Mouse (Mus musculus): ENCODE data around the gene Sash3. TPM values are rescaled to one million over a fixed set of nuclear protein-coding genes. Genes with fewer than 3 reads are reported as not detected.
"Not testable (repeated sequence)": the region's sequence is repeated elsewhere in the genome, so short reads cannot be mapped to it uniquely, and the experiment has no call there.

The Sash3 gene
- total RNA-seq, 2 experiments from 2014 or later = 1.2 to 1.5 TPM

- intact Hi-C loops (cut with DNase I) = no loop called here
- DNase-seq (ENCODE audit: low spot score in 2 of 2) = no peak
Measured at GRCm38 (mm10) chrX:48197856-48198255, 51.6 kb downstream of the Sash3 start.

DNA sequence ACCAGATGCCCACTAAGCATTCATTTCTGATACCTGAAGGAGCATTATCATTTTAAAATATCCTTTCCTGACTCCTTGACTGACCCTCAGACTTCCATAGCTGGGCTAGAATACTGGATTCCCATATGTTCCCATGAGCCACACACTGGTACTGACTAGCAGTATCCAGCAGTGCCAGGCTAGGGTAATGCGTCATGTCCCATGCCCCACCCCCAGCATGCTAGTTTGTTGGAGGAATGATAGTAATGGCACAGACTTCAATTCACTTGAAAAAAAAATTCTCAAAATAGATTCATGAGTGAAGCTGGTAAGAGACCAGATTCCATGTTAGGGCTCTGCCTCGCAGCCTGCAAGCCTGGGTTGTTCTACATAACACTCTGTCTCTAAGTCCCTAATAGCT is 52.8 kb downstream of the Sash3 start:
- intact Hi-C loops (cut with DNase I) = no loop called here
- DNase-seq (ENCODE audit: low spot score in 2 of 2) = no peak

DNA sequence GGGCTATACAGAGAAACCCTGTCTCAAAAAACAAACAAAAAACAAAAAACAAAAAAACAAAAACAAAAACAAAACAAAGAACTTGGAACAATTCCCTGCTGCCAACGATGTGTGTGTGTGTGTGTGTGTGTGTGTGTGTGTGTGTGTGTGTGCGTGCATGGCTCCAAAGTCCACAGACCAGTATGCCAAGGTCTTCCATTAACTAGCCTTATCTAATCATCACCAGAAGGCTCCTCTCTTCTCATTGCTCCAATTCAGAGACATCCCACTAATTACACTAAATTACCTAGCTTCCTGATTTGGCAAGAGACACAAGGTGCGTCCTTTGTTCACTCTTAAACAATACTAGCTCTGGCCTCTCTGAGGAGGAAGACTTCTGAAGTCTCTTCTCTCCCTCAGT is 54.5 kb downstream of the Sash3 start:
- DNase-seq (ENCODE audit: low spot score in 2 of 2) = no peak
- intact Hi-C loops (cut with DNase I) = no loop called here

DNA sequence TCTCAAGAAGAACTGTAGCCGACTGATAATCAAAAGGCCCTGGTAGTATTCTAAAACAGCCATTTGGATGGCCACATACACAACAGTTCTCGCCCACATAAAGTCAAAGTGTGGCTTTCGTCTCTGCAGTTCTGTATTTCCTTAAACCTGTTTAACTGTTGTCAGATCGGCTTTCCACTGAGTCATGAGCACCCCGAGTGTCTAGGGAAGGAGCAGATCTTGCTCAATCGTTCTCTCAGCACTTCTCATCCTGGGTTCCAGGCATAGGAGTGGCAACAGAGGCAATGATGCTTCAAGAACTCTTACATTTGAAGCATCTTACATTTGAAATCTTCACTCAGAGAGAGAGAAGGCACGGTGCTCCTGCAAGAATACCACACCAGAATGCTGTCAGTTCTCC is 55.7 kb downstream of the Sash3 start:
- no peak for DNase-seq (ENCODE audit: low spot score in 2 of 2)
- intact Hi-C loops (cut with DNase I) = no loop called here

DNA sequence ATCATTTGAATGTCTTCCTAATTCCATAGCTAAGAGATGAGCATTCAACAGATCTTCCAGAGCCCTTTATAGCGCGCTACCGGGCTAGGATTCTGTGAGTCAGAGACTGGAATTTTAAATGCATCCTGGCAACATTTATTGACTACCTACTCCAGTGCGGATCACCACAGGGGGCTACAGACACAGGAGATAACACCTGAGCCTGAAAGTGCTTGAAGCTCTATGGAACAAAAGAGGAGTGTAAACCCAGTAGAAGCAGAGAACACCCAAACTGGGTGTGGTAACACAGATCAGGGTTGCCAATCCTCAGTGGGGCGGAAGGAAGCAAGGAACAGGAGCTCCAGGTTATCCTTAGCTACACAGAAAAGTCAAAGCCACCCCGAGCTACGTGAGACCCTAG is 56.2 kb downstream of the Sash3 start:
- DNase-seq (ENCODE audit: low spot score in 2 of 2) = no peak
- intact Hi-C loops (cut with DNase I) = no loop called here

DNA sequence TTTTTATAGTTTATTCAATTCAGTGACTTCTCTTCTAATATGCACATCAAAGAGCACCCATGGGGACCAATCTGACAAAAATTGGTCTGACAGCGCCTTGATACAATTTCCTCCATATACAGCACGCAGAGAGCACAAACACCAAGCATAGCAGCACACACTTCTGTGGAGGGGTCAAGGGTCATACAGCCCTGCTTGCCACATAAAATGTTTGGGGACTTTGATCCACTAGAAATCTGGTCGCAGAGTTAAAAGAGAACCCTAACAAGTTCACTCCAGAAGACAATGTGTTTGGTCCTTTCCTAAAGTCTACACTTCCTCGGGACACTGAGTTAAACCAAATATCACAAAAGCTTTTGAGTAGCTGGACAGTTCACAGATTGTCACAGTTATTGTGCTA is 56.8 kb downstream of the Sash3 start:
- no peak for DNase-seq (ENCODE audit: low spot score in 2 of 2)
- intact Hi-C loops (cut with DNase I) = no loop called here

DNA sequence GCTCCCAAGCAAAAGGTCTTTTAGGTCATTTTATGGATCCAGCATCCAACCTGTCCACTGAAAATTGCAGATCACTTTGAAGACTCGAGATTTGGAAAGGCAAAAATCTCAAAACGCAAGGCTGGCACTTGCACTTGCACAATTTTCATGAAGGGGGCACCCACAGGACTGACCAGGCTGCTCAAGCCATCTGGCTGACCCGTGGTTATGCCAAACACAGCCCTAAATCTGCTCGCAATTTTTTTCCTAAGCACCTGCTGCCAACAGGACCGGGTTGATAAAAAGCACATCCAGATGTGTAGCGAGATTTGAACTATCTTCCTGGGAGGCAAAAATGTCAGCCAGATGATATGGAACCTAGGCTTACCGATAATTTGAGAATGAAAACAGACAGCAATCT is 57.5 kb downstream of the Sash3 start:
- intact Hi-C loops (cut with DNase I) = no loop called here
- no peak for DNase-seq (ENCODE audit: low spot score in 2 of 2)

- intact Hi-C loops (cut with DNase I) = no loop called here
- DNase-seq (ENCODE audit: low spot score in 2 of 2) = no peak
Measured at GRCm38 (mm10) chrX:48204469-48204868, 58.2 kb downstream of the Sash3 start.

- intact Hi-C loops (cut with DNase I) = loop anchor here (1.0 to 5.0 kb wide), 2 partner anchors 48 to 139 kb away; partner anchors contain the start of gene Utp14a
- no peak for DNase-seq (ENCODE audit: low spot score in 2 of 2)
Measured at GRCm38 (mm10) chrX:48207761-48208487, 61.7 kb downstream of the Sash3 start.

DNA sequence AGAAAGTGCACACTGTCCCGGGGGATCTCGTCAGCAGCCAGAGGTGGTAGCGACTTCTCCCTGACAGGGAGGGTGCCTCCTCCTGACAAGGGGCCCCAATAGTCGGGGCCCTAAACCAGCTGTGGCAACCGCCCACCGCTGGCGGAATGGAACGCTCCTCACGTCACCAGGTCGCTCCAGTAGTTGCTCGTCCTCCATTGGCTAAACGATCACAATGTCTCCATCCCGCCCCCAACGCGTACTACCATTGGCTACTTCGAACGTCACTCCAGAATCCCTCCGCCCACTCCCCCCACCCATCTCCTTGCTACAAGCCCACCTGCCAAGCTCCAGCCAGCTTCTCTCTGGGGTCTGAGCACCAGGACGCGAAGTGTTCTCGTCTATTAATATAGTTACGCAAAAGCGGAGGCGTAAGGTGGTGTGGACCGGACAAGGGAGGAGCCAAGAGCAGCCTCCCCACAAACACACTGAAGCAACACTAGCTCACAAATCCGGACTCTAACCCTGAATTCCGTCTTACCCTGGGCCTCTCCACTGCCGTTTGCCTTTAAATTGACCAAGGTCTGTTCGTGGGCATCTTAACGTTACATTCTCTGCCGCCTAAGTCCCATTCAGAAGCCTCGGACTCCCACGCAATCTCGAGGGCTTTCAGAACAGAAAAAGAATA is 62.4 kb downstream of the Sash3 start, which contains the start of gene Zdhhc9:
TSS of gene Zdhhc9 (minus strand) at position 360 of the 667 bp plus-strand sequence.
- intact Hi-C loops (cut with DNase I) = loop anchor here (1.0 to 5.0 kb wide), 2 partner anchors 48 to 139 kb away; partner anchors contain the start of gene Utp14a
- peak; percentile 83 to 86 for DNase-seq (ENCODE audit: low spot score in 2 of 2)

DNA sequence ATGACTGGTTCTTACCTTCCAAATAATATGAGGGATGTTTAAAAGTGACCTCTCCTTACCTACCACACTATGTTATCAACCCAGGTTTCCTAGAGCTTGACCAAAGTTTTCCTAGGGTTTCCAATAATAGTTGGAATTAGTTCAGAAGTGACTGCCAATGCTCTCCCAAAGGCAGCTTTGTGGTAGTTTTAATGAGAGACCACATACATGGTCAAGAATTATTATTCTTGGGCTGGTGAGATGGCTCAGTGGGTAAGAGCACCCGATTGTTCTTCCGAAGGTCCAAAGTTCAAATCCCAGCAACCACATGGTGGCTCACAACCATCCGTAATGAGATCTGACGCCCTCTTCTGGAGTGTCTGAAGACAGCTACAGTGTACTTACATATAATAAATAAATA is 63.5 kb downstream of the Sash3 start:
- intact Hi-C loops (cut with DNase I) = loop anchor here (5.0 kb wide), 1 partner anchor 138 kb away; no protein-coding TSS in a partner anchor

More for the DNA sequence above, 63.5 kb downstream of the Sash3 start:
- DNase-seq (ENCODE audit: low spot score in 2 of 2) = not testable (repeated sequence)

Other genes starting within 250 kb of the Sash3 start
- gene Ocrl, start 234.0 kb upstream of the Sash3 start, total RNA-seq (2021) = 10 to 100 TPM; 46.3 to 59.6 TPM
- gene Apln, start 111.6 kb upstream of the Sash3 start, total RNA-seq (2021) = 10 to 100 TPM; 20.1 to 29.8 TPM
- under 1 TPM; 0.15 to 0.16 TPM for gene Xpnpep2, start 37.7 kb upstream of the Sash3 start, total RNA-seq (2021)
- 10 to 100 TPM; 53.4 to 55.7 TPM for gene Zdhhc9, start 62.4 kb downstream of the Sash3 start, total RNA-seq (2021)
- 10 to 100 TPM; 15.6 to 18.4 TPM for gene Utp14a, start 110.4 kb downstream of the Sash3 start, total RNA-seq (2021)
- 10 to 100 TPM; 17.9 to 20.4 TPM for gene Bcorl1, start 194.9 kb downstream of the Sash3 start, total RNA-seq (2021)